Mouse (Mus musculus): Measurements from ENCODE around the gene Ap3b2.
A peak's percentile ranks its signal among the peaks of the same experiment; 100 is the strongest.

Ap3b2 gene

GRCm38 (mm10) chr7:81476833-81477232 lies 16.9 kb downstream of the Ap3b2 start:
- no peak for DNase-seq (ENCODE audit: low read depth)

GRCm38 (mm10) chr7:81475221-81475620 lies 18.5 kb downstream of the Ap3b2 start:
- DNase-seq (ENCODE audit: low read depth) = no peak

GRCm38 (mm10) chr7:81464906-81465450 lies 28.7 kb downstream of the Ap3b2 start:
- no peak for DNase-seq (ENCODE audit: low read depth)

- no peak for DNase-seq (ENCODE audit: low read depth)
Observed at GRCm38 (mm10) chr7:81464116-81464515, 29.6 kb downstream of the Ap3b2 start.

GRCm38 (mm10) chr7:81462815-81463214 lies 30.9 kb downstream of the Ap3b2 start:
- no peak for DNase-seq (ENCODE audit: low read depth)

- DNase-seq (ENCODE audit: low read depth) = no peak
Observed at GRCm38 (mm10) chr7:81455155-81455651, 38.5 kb downstream of the Ap3b2 start, which contains the start of gene Cpeb1. Gene Cpeb1 (minus strand): TSS chr7:81455465.

- peak; percentile 8 for DNase-seq (ENCODE audit: low read depth)
Observed at GRCm38 (mm10) chr7:81454331-81455039, 39.2 kb downstream of the Ap3b2 start.

- DNase-seq (ENCODE audit: low read depth) = peak; percentile 28
Observed at GRCm38 (mm10) chr7:81453443-81454274, 40.1 kb downstream of the Ap3b2 start.

- DNase-seq (ENCODE audit: low read depth) = no peak
Observed at GRCm38 (mm10) chr7:81452971-81453441, 40.7 kb downstream of the Ap3b2 start.

Measured in naive thymus-derived CD4-positive, alpha-beta T cell, adult 2 months (primary cell).